Mouse (Mus musculus): ENCODE measurements around the gene Sh3bgrl3. TPM values are rescaled to one million over a fixed set of nuclear protein-coding genes. Genes with fewer than 3 reads are reported as not detected.

Gene Sh3bgrl3
- polyA plus RNA-seq, 1 experiment, result 262 TPM

DNA sequence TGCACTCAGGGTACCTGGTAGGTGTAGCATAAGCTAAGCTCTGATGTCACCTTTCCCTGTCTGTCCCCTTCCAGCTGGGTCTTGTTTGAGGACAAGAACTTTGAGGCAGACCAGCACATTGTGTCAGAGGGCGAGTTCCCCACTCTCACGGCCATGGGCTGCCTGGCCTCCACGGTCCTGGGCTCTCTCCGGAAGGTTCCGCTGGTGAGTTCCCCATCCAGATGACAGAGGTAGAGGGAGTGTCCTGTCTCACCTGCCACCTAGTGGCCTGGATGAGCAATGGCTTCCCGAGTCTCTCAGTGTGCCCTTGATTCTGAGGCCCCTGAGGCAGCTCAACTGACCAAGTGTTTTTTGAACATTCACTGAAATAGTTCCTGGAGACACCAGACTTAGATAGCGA, 41.2 kb downstream of the Sh3bgrl3 start:
- no peaks in the 10 kb centered on the region for H3K36me3 ChIP-seq (ENCODE audit: control insufficient read depth, insufficient read depth)
- H3K79me2 ChIP-seq (ENCODE audit: control insufficient read depth, insufficient read depth), result no peaks in the 10 kb centered on the region
- no peak overlapping the region for H3K4me3 ChIP-seq
- peaks cover 2% of the 10 kb centered on the region for H3K27me3 ChIP-seq (ENCODE audit: control insufficient read depth, insufficient read depth, insufficient read length)
- TF ChIP-seq MYOD1 (IDR thresholded peaks at IDR 0.05; ENCODE audit: control insufficient read depth in 1 of 3, insufficient read length in 2 of 3, low read depth in 2 of 3), result no peak
- no peak for TF ChIP-seq MYOG (IDR thresholded peaks at IDR 0.05; ENCODE audit: control insufficient read depth in 1 of 3, insufficient read depth in 1 of 3, insufficient read length in 2 of 3, low read depth in 2 of 3)
- no peak for TF ChIP-seq USF1 (IDR thresholded peaks at IDR 0.05; ENCODE audit: low read depth)
- H3K4me2 ChIP-seq (ENCODE audit: low read depth), result no peak overlapping the region
- H3ac ChIP-seq (ENCODE audit: control insufficient read depth, insufficient read length), result no peak overlapping the region

DNA sequence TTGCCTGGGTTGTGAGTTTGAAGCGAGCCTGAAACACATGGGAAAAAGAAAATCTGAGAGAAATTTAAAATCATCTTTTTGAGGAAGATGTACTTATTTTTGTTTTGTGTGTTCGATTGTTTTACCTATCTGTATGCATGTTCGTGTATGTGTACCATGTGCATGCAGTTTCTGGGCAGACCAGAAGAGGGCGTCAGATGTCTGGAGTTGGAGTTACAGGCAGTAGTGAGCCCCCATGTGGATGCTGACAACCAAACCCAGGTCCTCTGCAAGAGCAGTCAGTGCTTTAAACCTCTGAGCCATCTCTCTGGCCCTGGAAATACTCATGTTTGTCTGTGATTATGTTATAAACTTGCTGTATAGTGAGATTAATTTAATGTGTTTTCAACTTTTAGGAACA, 43.6 kb downstream of the Sh3bgrl3 start:
- Histone ChIP-seq H3K4me2 (ENCODE audit: low read depth) (no peak overlapping the region), H3K36me3 (ENCODE audit: control insufficient read depth, insufficient read depth) (no peaks in the 10 kb centered on the region), H3ac (ENCODE audit: control insufficient read depth, insufficient read length) (no peak overlapping the region), H3K27me3 (ENCODE audit: control insufficient read depth, insufficient read depth, insufficient read length) (peaks cover 4% of the 10 kb centered on the region), H3K4me3 (no peak overlapping the region), H3K79me2 (ENCODE audit: control insufficient read depth, insufficient read depth) (no peaks in the 10 kb centered on the region)
- TF ChIP-seq POLR2AphosphoS2 (IDR thresholded peaks at IDR 0.05; ENCODE audit: insufficient read length, low read depth) (no peak), USF1 (IDR thresholded peaks at IDR 0.05; ENCODE audit: low read depth) (no peak), TCF3 (IDR thresholded peaks at IDR 0.05; ENCODE audit: insufficient read length, low read depth) (no peak), POLR2A (IDR thresholded peaks at IDR 0.05; ENCODE audit: insufficient read length, low read depth) (no peak)

DNA sequence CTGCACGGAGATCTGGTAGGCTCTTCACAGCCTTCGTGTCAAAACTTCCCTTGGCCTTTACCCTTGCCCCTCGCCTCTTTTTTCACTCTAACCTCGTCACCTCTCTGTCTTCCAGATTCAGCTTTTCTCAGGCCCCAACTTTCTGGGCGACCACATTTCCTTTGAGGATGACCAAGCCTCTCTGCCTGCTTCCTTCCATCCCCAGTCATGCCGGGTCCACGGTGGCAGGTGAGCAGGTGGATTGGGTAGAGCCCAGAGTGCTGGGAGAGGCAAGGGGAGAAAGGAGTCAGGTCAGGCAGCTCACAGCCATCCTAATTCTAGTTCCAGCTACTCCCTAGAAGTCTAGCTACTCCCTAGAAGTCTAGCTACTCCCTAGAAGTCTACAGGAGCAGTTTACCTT, 46.1 kb downstream of the Sh3bgrl3 start:
- H3K36me3 ChIP-seq (ENCODE audit: control insufficient read depth, insufficient read depth), result no peaks in the 10 kb centered on the region
- no peaks in the 10 kb centered on the region for H3K79me2 ChIP-seq (ENCODE audit: control insufficient read depth, insufficient read depth)
- TF ChIP-seq CEBPB (IDR thresholded peaks at IDR 0.05; ENCODE audit: insufficient read depth, poor library complexity, severe bottlenecking) (no peak), MAX (IDR thresholded peaks at IDR 0.05; ENCODE audit: low read depth) (no peak), MYOD1 (IDR thresholded peaks at IDR 0.05; ENCODE audit: control insufficient read depth in 1 of 3, insufficient read length in 2 of 3, low read depth in 2 of 3) (no peak), TCF3 (IDR thresholded peaks at IDR 0.05; ENCODE audit: insufficient read length, low read depth) (no peak), POLR2AphosphoS2 (IDR thresholded peaks at IDR 0.05; ENCODE audit: insufficient read length, low read depth) (no peak)
- H3K27me3 ChIP-seq (ENCODE audit: control insufficient read depth, insufficient read depth, insufficient read length), result peaks cover 4% of the 10 kb centered on the region
- no peak overlapping the region for H3K4me2 ChIP-seq (ENCODE audit: low read depth)
- no peak overlapping the region for H3K4me3 ChIP-seq
- no peak overlapping the region for H3ac ChIP-seq (ENCODE audit: control insufficient read depth, insufficient read length)

DNA sequence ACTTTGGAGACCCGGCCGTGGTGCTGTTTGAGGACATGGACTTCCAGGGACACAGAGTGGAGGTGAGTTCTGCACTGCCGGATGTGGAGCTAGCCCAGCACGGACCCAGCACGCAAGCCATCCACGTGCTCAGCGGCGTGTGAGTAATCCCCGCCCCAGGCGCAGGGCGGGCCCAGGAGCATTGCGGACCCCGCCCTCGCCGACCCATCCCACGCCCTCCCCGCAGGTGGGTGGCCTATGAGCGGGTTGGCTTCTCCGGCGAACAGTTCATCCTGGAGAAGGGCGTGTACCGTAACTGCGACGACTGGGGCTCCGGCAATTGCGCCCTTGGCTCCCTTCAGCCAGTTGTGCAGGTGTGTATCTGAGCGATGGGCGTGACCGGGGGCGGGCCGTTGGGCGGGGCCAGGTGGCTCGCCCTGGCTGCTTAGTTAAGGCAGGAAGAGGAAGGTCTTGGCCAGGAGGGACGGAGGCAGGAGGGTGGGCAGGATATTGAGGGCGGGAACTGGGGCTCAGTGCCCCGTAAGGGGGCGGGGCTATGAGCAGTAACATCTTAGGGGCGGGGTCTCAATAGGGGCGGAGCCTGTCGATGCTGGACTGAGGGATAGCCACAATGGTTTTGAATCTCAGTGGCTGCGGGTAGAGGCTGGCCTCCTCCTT, 46.7 kb downstream of the Sh3bgrl3 start:
- H3K79me2 ChIP-seq (ENCODE audit: control insufficient read depth, insufficient read depth), result no peaks in the 10 kb centered on the region
- no peak for TF ChIP-seq USF1 (IDR thresholded peaks at IDR 0.05; ENCODE audit: low read depth)
- no peak for TF ChIP-seq MAX (IDR thresholded peaks at IDR 0.05; ENCODE audit: low read depth)
- TF ChIP-seq CEBPB (IDR thresholded peaks at IDR 0.05; ENCODE audit: insufficient read depth, poor library complexity, severe bottlenecking), result no peak
- no peak for TF ChIP-seq POLR2AphosphoS2 (IDR thresholded peaks at IDR 0.05; ENCODE audit: insufficient read length, low read depth)
- no peak for TF ChIP-seq MYOG (IDR thresholded peaks at IDR 0.05; ENCODE audit: control insufficient read depth in 1 of 3, insufficient read depth in 1 of 3, insufficient read length in 2 of 3, low read depth in 2 of 3)
- peaks cover 4% of the 10 kb centered on the region for H3K27me3 ChIP-seq (ENCODE audit: control insufficient read depth, insufficient read depth, insufficient read length)
- no peak overlapping the region for H3K4me3 ChIP-seq
- no peak overlapping the region for H3ac ChIP-seq (ENCODE audit: control insufficient read depth, insufficient read length)
- no peak overlapping the region for H3K4me2 ChIP-seq (ENCODE audit: low read depth)
- H3K36me3 ChIP-seq (ENCODE audit: control insufficient read depth, insufficient read depth), result no peaks in the 10 kb centered on the region

- no peaks in the 10 kb centered on the region for H3K79me2 ChIP-seq (ENCODE audit: control insufficient read depth, insufficient read depth)
- no peak overlapping the region for H3ac ChIP-seq (ENCODE audit: control insufficient read depth, insufficient read length)
- no peak for TF ChIP-seq TCF12 (IDR thresholded peaks at IDR 0.05; ENCODE audit: insufficient read depth, poor library complexity, severe bottlenecking)
- no peak for TF ChIP-seq E2F4 (IDR thresholded peaks at IDR 0.05; ENCODE audit: insufficient read depth)
- no peak for TF ChIP-seq REST (IDR thresholded peaks at IDR 0.05; ENCODE audit: insufficient read depth, insufficient read length)
- TF ChIP-seq MAX (IDR thresholded peaks at IDR 0.05; ENCODE audit: low read depth), result no peak
- TF ChIP-seq USF1 (IDR thresholded peaks at IDR 0.05; ENCODE audit: low read depth), result no peak
- no peak for TF ChIP-seq SRF (IDR thresholded peaks at IDR 0.05; ENCODE audit: control insufficient read depth, insufficient read length, low read depth)
- no peak for TF ChIP-seq MYOD1 (IDR thresholded peaks at IDR 0.05; ENCODE audit: control insufficient read depth in 1 of 3, insufficient read length in 2 of 3, low read depth in 2 of 3)
- no peak for TF ChIP-seq TCF3 (IDR thresholded peaks at IDR 0.05; ENCODE audit: insufficient read length, low read depth)
- no peak for TF ChIP-seq POLR2A (IDR thresholded peaks at IDR 0.05; ENCODE audit: insufficient read length, low read depth)
- H3K4me2 ChIP-seq (ENCODE audit: low read depth), result no peak overlapping the region
- H3K27me3 ChIP-seq (ENCODE audit: control insufficient read depth, insufficient read depth, insufficient read length), result peaks cover 4% of the 10 kb centered on the region
- H3K4me3 ChIP-seq, result no peak overlapping the region
- H3K36me3 ChIP-seq (ENCODE audit: control insufficient read depth, insufficient read depth), result no peaks in the 10 kb centered on the region
Measured at GRCm38 (mm10) chr4:134080674-134081073, 47.9 kb downstream of the Sh3bgrl3 start.

DNA sequence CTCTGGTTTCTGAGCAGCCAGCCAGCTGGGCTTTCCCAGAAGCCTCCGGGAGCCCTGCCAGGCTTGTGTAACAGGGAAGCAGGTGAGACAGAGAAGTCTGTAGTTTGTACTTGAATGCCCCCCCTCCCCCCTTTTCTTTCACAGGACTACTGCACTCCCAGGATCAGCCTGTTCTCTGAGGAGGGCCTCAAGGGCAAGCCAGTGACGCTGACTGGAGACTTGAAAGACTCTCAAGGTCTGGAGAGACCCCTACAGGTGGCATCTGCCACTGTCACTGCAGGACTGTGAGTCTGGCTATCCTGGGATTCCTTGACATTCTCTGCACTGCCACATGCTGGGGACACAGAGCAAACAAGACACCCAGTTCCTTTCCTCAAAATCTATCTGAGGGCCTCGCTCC, 49.9 kb downstream of the Sh3bgrl3 start:
- H3K79me2 ChIP-seq (ENCODE audit: control insufficient read depth, insufficient read depth), result no peaks in the 10 kb centered on the region
- H3K27me3 ChIP-seq (ENCODE audit: control insufficient read depth, insufficient read depth, insufficient read length), result peaks cover 11% of the 10 kb centered on the region
- no peak overlapping the region for H3K4me3 ChIP-seq
- no peak for TF ChIP-seq REST (IDR thresholded peaks at IDR 0.05; ENCODE audit: insufficient read depth, insufficient read length)
- TF ChIP-seq TCF3 (IDR thresholded peaks at IDR 0.05; ENCODE audit: insufficient read length, low read depth), result no peak
- H3ac ChIP-seq (ENCODE audit: control insufficient read depth, insufficient read length), result no peak overlapping the region
- H3K36me3 ChIP-seq (ENCODE audit: control insufficient read depth, insufficient read depth), result no peaks in the 10 kb centered on the region
- H3K4me2 ChIP-seq (ENCODE audit: low read depth), result no peak overlapping the region

Other genes with a start within 250 kb of the Sh3bgrl3 start
- gene Rps6ka1, start 241.0 kb downstream of the Sh3bgrl3 start, polyA plus RNA-seq (2012; fragmentation: generic; extraction: Trizol), result 1.7 TPM
- gene Hmgn2, start 160.1 kb downstream of the Sh3bgrl3 start, polyA plus RNA-seq (2012; fragmentation: generic; extraction: Trizol), result 108 TPM
- gene Dhdds, start 127.9 kb downstream of the Sh3bgrl3 start, polyA plus RNA-seq (2012; fragmentation: generic; extraction: Trizol), result 30.5 TPM
- 0.16 TPM for gene Lin28a, start 109.9 kb downstream of the Sh3bgrl3 start, polyA plus RNA-seq (2012; fragmentation: generic; extraction: Trizol)
- not detected for gene Zfp683, start 75.0 kb downstream of the Sh3bgrl3 start, polyA plus RNA-seq (2012; fragmentation: generic; extraction: Trizol)
- 0.58 TPM for gene Crybg2, start 68.0 kb downstream of the Sh3bgrl3 start, polyA plus RNA-seq (2012; fragmentation: generic; extraction: Trizol)
- gene Cd52, start 33.7 kb downstream of the Sh3bgrl3 start, polyA plus RNA-seq (2012; fragmentation: generic; extraction: Trizol), result not detected
- 1.5 TPM for gene Ubxn11, start 26.2 kb downstream of the Sh3bgrl3 start, polyA plus RNA-seq (2012; fragmentation: generic; extraction: Trizol)
- 21.4 TPM for gene Cep85, start 58.3 kb upstream of the Sh3bgrl3 start, polyA plus RNA-seq (2012; fragmentation: generic; extraction: Trizol)
- not detected for gene Gm7534, start 74.2 kb upstream of the Sh3bgrl3 start, polyA plus RNA-seq (2012; fragmentation: generic; extraction: Trizol)
- not detected for gene Catsper4, start 98.6 kb upstream of the Sh3bgrl3 start, polyA plus RNA-seq (2012; fragmentation: generic; extraction: Trizol)
- gene Cnksr1, start 109.6 kb upstream of the Sh3bgrl3 start, polyA plus RNA-seq (2012; fragmentation: generic; extraction: Trizol), result 0.29 TPM
- 0.43 TPM for gene E130218I03Rik, start 114.9 kb upstream of the Sh3bgrl3 start, polyA plus RNA-seq (2012; fragmentation: generic; extraction: Trizol)
- gene Zfp593, start 116.8 kb upstream of the Sh3bgrl3 start, polyA plus RNA-seq (2012; fragmentation: generic; extraction: Trizol), result 15.7 TPM
- not detected for gene Gm30191, start 118.1 kb upstream of the Sh3bgrl3 start, polyA plus RNA-seq (2012; fragmentation: generic; extraction: Trizol)
- 0.17 TPM for gene Grrp1, start 125.3 kb upstream of the Sh3bgrl3 start, polyA plus RNA-seq (2012; fragmentation: generic; extraction: Trizol)
- 1.6 TPM for gene Pdik1l, start 159.1 kb upstream of the Sh3bgrl3 start, polyA plus RNA-seq (2012; fragmentation: generic; extraction: Trizol)
- gene Trim63, start 186.3 kb upstream of the Sh3bgrl3 start, polyA plus RNA-seq (2012; fragmentation: generic; extraction: Trizol), result 29.1 TPM
- 0.35 TPM for gene Slc30a2, start 214.4 kb upstream of the Sh3bgrl3 start, polyA plus RNA-seq (2012; fragmentation: generic; extraction: Trizol)

Measured in myocyte (in vitro differentiated cells).